Mouse (Mus musculus) kidney, embryonic 14.5 days (tissue): ENCODE data around the gene Gm1993. TPM values are rescaled to one million over a fixed set of nuclear protein-coding genes. Genes with fewer than 3 reads are reported as not detected.
"Not testable (repeated sequence)": the region's sequence is repeated elsewhere in the genome, so short reads cannot be mapped to it uniquely, and the experiment has no call there.

Source experiments
- ATAC-seq: fragments of 200-750 bp; cut with Nextera tagmentation; 2 replicates; pipeline ENCODE4 v1.8.0; 2017; ENCODE audit warnings: moderate number of reproducible peaks, mild to moderate bottlenecking, moderate TSS enrichment, moderate library complexity; ENCODE audit not compliant: low FRiP score, low TSS enrichment
- H3K27ac ChIP-seq: fragments of 300-500 bp; sonication (generic); 2 replicates; pipeline ENCODE4 v1.5.1; 2014; ENCODE audit warnings: low read depth, mild to moderate bottlenecking, low read length, moderate library complexity, mixed read lengths
- H3K27me3 ChIP-seq: fragments of 300-500 bp; sonication (generic); 2 replicates; pipeline ENCODE4 v1.6.1; 2014; ENCODE audit warnings: mild to moderate bottlenecking, low read length; ENCODE audit not compliant: control insufficient read depth, insufficient read depth
- H3K36me3 ChIP-seq: fragments of 300-500 bp; sonication (generic); 2 replicates; pipeline ENCODE4 v1.6.1; 2014; ENCODE audit warnings: low read length, mixed read lengths; ENCODE audit not compliant: control insufficient read depth, insufficient read depth
- H3K4me1 ChIP-seq: fragments of 300-500 bp; sonication (generic); 2 replicates; pipeline ENCODE4 v1.6.1; 2014; ENCODE audit warnings: low read length, mixed read lengths; ENCODE audit not compliant: control insufficient read depth, insufficient read depth
- H3K4me2 ChIP-seq: fragments of 300-500 bp; sonication (generic); replicated peaks from 2 replicates; pipeline ENCODE4 v1.6.1; 2014; ENCODE audit warnings: low read depth, mild to moderate bottlenecking, low read length
- H3K4me3 ChIP-seq: fragments of 300-500 bp; sonication (generic); 2 replicates; pipeline ENCODE4 v1.5.1; 2014; ENCODE audit warnings: mild to moderate bottlenecking, low read length
- H3K9ac ChIP-seq: fragments of 300-500 bp; sonication (generic); 2 replicates; pipeline ENCODE4 v1.6.1; 2014; ENCODE audit warnings: low read depth, mild to moderate bottlenecking, low read length, moderate library complexity
- H3K9me3 ChIP-seq: fragments of 300-500 bp; sonication (generic); 2 replicates; pipeline ENCODE4 v1.6.1; 2016; ENCODE audit warnings: low read length; ENCODE audit not compliant: control insufficient read depth
- WGBS: fragments of 180-500 bp; shearing (Covaris S2); extraction: QIAGEN DNeasy Blood & Tissue Kit; methylation state at CpG from one replicate; pipeline ENCODE4 v1.1.7; 2014; 5-methylcytosine and 5-hydroxymethylcytosine counted together
- polyA plus RNA-seq: library from polyadenylated mRNA; unstranded; fragments of >200 nt; fragmentation: Nextera tagmentation; extraction: Ambion mirVana; gene quantifications from 2 replicates; pipeline ENCODE4 v1.2.1, GENCODE M21; 2014

Gm1993 gene
- polyA plus RNA-seq: not detected in 2 replicates

- not testable (repeated sequence) for H3K36me3 ChIP-seq, H3K4me3 ChIP-seq, H3K9ac ChIP-seq, H3K27ac ChIP-seq, H3K27me3 ChIP-seq, H3K4me2 ChIP-seq, H3K4me1 ChIP-seq, H3K9me3 ChIP-seq, ATAC-seq
- WGBS: 87% methylated on average over 7 of the region's 7 CpGs
Observed at GRCm38 (mm10) chrX:25570352-25570751, at the start of gene Gm1993. Gene Gm1993, minus strand, starts transcription at chrX:25570452.
